Mouse (Mus musculus): ENCODE measurements around the gene Rcor1.
A peak's percentile ranks its signal among the peaks of the same experiment; 100 is the strongest.
"Not testable (repeated sequence)": the region's sequence is repeated elsewhere in the genome, so short reads cannot be mapped to it uniquely, and the experiment has no call there.

Gene Rcor1

DNA sequence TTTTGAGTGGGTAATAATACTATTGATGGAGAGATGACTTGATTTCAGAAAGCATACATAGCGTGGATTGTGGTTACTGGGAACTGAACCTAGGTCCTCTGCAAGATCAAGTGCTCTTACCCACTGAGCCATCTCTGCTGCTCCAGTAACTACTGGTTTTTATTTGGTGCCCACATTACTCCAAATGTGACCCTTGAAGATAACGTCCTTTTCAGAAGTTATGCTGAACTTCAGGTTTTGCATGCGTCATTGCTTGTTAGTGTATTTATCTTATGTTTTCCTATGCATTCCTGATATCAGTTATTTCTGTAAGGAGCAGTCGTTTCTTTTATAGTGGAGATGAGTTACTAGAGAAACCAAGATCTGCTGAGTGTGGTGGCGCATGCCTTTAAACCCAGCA is 26.2 kb downstream of the Rcor1 start:
- no peak for DNase-seq (ENCODE audit: low spot score in 2 of 2)

- no peak for DNase-seq (ENCODE audit: low spot score in 2 of 2)
These were observed 28.7 kb downstream of the Rcor1 start for GRCm38 (mm10) chr12:111067816-111068215.

DNA sequence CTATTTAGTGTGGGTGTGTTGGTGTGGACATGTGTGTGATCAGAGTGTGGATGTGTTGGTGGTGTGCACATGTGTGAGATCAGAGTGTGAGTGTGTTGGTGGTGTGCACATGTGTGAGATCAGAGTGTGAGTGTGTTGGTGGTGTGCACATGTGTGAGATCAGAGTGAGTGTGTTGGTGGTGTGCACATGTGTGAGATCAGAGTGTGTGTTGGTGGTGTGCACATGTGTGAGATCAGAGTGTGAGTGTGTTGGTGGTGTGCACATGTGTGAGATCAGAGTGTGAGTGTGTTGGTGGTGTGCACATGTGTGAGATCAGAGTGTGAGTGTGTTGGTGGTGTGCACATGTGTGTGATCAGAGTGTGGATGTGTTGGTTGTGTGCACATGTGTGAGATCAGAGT is 30.1 kb downstream of the Rcor1 start:
- DNase-seq (ENCODE audit: low spot score in 2 of 2), result not testable (repeated sequence)

DNA sequence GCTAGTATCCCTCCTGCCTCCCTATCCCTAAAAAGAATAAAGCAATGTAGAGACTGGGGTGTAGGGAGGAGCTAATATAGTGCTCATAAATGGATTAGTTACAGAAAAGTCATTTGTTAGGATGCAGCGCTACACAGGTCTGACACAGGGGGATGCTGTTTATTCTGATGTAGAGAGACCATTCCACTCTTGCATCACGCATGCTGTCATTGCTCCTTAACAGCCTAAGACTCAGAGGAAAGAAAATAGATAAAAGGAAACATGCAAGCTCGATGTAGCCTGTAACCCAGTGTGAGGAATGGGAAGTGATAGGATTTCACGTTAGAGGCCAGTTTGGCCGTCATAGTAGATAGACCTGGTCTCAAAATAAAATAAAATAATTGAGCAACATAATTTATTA is 31.9 kb downstream of the Rcor1 start:
- no peak for DNase-seq (ENCODE audit: low spot score in 2 of 2)

DNA sequence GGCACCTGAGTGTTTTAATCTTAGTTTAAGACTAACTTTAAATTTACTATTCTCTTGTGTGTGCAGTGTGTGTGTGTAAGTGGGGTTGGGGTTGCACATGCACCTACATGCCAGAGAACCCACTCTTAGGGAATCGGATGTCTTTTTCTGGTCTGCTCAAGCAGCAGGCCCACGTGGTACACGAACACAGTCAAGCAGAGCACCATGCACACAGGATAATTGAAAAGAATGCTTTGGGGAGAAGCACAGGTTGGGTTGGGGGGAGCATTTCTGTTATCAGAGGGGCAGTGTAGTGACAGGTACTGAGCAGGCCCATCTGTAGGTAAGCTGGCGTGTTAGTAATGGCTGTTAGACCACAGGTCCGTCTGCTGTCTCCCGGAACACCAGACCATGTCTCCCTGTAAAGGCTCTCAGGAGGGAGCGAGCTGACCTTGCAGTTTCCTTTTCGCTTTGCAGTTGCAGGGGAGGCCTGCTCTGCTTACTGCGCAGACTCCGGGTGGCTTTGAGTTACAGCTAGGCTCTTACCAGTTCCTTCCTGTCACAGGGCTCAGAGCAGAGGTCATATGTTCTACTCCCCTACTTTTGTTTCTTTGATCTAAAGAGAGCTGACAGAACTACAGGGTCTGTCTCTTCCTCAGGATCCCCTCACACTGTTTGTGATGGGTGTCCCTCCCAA is 32.5 kb downstream of the Rcor1 start:
- DNase-seq (ENCODE audit: low spot score in 2 of 2), result peak; percentile 25 to 74

DNA sequence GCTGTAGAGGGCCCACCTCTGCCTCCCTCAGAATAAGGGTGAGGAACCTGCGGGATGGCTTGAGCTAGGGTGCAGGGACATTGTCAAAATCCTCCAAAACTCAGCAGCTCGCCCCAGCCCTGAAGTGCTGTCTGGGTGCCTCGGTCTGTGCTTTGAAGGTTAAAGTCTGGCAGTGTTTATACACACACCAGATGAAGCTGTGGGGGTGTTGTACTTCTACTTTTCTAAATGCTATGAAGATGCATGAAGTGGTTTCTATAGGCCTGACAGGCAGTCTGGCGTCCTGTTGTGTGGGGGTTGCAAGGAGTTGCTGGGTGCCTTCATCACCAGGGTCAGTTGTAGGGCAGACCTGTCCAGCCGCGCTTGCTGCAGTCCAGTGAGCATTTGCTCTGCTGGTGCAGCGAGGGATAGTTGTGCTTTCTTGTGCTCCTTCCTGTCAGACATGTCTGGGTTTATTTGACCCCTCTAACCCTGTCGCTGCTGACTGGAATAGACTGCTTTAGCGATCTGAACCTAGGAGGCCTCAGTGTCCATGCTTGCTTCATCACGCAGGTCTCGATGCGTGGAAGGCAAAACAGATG is 37.3 kb downstream of the Rcor1 start:
- DNase-seq (ENCODE audit: low spot score in 2 of 2), result no peak

DNA sequence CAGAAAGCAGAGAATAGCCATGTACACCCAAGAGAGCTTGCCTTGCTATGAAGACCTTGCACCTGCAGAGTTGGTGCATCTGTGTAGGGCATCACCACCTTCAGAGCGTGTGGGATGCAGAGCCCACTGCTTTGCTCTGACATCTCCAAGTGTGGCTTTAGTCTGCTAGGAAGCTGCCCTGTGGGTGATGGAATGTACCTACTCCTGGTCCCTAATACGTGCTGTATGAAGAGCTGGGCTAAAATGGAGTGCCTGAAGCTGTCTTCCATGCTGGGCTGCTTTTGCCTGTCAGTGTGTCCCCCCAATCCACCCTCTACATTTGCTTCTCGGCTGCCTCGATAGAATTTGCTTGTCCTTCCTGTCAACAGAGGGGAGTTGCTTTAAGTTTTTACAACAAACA is 46.4 kb downstream of the Rcor1 start:
- no peak for DNase-seq (ENCODE audit: low spot score in 2 of 2)

GRCm38 (mm10) chr12:111087066-111087465 is 47.9 kb downstream of the Rcor1 start:
- DNase-seq (ENCODE audit: low spot score in 2 of 2), result no peak

DNA sequence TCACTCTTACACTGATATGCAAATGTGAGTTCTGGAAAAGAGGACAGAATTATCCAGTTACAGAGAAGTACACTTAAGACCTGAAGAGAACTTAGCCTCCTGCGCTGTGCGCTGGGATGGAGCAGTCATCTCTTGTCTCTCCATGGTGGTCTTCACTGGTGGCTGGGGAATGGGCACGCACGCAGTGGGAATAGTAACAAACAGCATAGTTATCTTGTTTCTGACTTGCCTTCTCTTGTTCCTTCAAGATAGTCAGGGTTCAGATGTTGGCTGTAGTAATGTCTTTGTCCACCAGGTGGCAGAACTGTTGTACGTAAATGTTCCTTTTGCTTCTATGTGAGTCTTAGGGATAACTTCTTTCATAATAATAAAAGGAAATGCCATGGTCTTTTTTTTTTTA is 49.0 kb downstream of the Rcor1 start:
- peak; percentile 70 to 80 for DNase-seq (ENCODE audit: low spot score in 2 of 2)

DNA sequence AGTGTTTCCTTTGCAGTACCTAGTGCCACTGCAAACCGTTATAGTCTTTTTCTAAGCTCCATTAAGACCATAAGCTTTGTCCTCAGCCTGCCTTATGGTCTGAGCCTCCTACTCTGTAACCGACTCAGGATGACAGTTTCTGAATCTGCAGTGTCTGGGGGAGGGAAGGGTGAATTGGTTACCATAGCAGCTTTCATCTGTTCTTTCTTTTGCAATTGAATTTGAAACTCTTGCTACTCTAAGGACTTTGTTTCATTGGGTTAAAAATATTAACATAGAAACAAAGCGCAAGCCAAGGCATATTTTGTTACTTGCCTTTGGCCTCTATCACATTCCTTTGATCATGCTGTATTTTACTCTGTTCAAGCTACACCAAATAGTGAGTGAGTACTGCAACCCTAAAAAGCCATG is 49.6 kb downstream of the Rcor1 start:
- DNase-seq (ENCODE audit: low spot score in 2 of 2), result no peak

- DNase-seq (ENCODE audit: low spot score in 2 of 2), result no peak
These were observed 50.0 kb downstream of the Rcor1 start for GRCm38 (mm10) chr12:111089145-111089544.

GRCm38 (mm10) chr12:111090801-111091200 is 51.6 kb downstream of the Rcor1 start:
- no peak for DNase-seq (ENCODE audit: low spot score in 2 of 2)

DNA sequence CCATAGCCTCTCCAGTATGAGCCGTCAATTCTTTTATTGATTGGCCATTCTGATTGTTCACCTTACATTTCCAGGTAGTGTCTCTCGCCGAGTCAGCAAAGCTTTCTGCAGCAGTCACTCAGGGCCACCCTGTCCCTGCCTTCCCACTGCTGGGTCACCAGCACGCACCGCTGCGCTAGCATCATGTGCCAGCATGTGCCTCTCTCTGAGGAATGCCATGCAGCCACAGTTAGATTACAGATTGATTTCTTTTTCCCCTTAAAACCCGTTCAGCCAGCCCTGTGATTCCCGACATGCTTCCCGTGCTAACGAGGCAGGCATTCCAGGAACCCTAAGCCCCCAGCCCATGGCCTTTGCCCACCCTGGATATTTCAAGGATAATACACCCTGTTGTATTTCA is 52.8 kb downstream of the Rcor1 start:
- DNase-seq (ENCODE audit: low spot score in 2 of 2), result no peak

GRCm38 (mm10) chr12:111094073-111094472 is 54.9 kb downstream of the Rcor1 start:
- no peak for DNase-seq (ENCODE audit: low spot score in 2 of 2)

DNA sequence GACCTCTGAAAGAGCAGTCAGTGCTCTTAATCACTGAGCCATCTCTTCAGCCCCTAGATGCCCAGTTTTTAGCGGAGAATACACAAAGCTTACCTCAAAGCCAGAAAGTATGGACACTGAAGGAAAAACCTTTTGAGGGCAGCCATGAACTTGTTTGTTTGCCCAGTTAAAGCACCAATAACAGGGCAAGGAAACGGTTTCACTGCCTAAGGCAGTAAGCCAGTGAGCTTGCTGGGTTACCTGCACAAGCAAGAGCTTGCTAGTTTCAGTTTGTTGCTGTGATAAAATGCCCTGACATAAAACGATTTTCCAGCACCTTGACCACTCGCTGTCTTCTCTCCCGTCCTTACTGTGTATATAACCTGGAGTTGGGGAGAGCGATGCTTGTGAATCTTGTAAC is 55.9 kb downstream of the Rcor1 start:
- no peak for DNase-seq (ENCODE audit: low spot score in 2 of 2)

GRCm38 (mm10) chr12:111096249-111096648 is 57.1 kb downstream of the Rcor1 start:
- DNase-seq (ENCODE audit: low spot score in 2 of 2), result no peak

DNA sequence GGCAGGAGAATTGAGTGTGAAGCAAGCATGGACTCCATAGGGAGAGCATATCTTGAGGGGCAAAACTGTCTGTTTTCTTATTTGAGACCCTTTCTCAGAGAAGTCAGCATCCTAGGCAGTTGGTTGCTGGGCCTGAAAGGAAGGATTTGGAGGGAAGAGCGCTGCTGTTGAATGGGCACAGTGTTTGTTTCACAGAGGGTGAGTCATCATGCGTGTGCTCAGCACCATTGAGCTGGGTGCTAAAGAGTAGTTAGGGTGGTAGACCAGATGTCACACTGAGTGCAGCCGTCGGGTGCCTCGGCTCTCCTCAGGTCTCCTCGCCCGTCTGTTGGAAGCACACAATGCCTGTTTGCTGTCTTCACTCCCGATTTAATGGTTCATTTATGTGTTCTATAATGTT is 57.9 kb downstream of the Rcor1 start:
- no peak for DNase-seq (ENCODE audit: low spot score in 2 of 2)

- no peak for DNase-seq (ENCODE audit: low spot score in 2 of 2)
These were observed 72.0 kb downstream of the Rcor1 start for GRCm38 (mm10) chr12:111111176-111111575.

DNA sequence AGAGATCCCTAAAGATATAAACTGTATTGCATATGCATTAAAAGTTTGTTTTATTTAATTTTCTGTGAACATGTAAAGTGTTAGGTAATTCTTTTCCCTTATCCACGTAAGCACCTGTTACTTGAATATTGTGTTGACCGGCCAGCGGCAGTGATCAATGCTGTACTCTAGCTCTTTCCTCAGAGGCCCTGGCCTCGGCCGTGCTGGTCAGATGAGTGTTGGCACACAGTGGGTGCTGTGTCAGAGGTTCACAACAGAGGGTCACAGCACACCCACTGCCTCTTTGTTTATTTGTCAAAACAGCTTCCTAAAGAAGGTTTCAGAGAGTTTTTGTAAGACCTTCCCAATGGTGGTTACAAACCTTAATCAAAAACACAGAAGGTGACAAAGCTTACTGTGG is 75.4 kb downstream of the Rcor1 start:
- DNase-seq (ENCODE audit: low spot score in 2 of 2), result no peak

GRCm38 (mm10) chr12:111119506-111120085 is 80.4 kb downstream of the Rcor1 start:
- no peak for DNase-seq (ENCODE audit: low spot score in 2 of 2)

GRCm38 (mm10) chr12:111120976-111121645 is 82.0 kb downstream of the Rcor1 start:
- DNase-seq (ENCODE audit: low spot score in 2 of 2), result no peak

DNA sequence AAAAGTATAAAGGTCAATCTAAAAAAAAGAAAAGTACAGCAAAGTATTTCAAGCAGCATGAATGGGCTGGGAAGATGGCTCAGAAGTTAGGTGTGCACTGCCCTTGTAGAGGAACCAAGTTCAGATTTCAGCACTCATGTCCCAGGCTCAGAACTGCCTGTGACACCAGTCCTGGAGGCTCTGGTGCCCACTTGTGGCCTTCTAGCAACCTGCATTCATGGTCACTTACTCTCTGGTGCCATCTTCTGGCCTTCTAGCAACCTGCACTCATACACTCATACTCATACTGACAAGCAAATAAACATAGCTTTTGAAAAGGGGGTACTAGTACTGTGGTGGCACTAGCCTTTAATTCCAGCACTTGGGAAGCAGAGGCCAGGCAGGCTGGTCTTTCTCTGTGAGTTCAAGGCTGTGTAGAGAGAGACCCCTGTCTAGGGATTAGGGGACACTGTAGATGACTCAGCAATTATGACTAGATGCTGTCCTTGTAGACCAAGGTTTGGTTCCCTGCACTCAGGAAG is 83.2 kb downstream of the Rcor1 start:
- DNase-seq (ENCODE audit: low spot score in 2 of 2), result peak in 1 of 2 experiments; percentile 40

All from spleen, postnatal 10 days (tissue).